Mouse (Mus musculus): ENCODE results near the gene Adam12.

DNA sequence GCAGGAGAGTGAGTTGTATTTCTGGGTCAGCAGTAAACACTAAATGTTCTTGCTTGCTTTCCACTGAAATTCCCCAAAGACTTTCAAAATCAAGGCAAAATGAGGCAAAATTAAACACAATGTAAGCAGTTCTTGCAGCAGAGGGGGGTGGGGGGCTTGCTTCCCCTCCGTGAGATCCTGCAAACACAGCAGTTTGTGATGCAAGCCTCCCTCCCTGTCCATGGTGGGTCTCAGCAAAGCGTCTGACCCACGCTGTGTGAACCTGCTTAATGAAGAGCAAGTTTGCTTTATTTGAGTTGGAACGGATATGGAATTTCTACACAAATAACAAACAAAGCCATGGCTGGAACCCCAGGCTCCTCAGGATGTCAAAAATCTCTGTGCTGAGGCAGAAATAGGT, 132.9 kb downstream of the Adam12 start:
- no peak for TF ChIP-seq CTCF (IDR thresholded peaks at IDR 0.05; ENCODE audit: control insufficient read depth, insufficient read depth, low read length)
- no peak for TF ChIP-seq POLR2A (IDR thresholded peaks at IDR 0.05; ENCODE audit: borderline replicate concordance, control insufficient read depth, low read depth, low read length)

Measured in bone marrow, adult 2 months (tissue).